Mouse (Mus musculus): ENCODE measurements at regions not wholly inside any gene's neighbourhood (a gene's known extent, or its start where the extent isn't known, plus 50 kb on each side); places are given as distances from the start of the nearest gene placed in this dataset.
A peak's percentile ranks its signal among the peaks of the same experiment; 100 is the strongest.

DNA sequence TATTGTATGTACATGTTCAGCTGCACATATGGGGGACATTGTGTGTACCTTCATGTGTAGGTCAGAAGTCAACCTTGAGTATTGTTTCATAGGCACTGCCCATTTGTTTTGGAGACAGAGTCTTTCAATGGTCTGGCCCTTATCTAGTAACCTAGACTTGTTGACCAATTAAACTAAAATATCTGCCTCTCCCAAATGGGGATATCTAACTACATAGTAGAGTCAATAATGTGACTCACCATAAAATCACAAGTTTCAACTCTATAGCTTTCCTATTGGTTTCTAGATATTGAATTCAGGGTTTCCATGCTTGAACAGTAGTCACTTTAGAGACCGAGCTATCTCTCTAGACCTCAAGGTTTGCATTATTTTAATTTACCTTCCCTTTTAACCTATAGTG, 174.0 kb upstream of the Celf2 start:
- no peak for ATAC-seq (ENCODE audit: low FRiP score, low read depth)
- Histone ChIP-seq H3K4me2 (no peak overlapping the region), H3K9me3 (no peaks in the 10 kb centered on the region), H3K9ac (no peak overlapping the region), H3K4me1 (replicated peaks) (no peaks in the 10 kb centered on the region), H3K27me3 (no peaks in the 10 kb centered on the region), H3K36me3 (no peaks in the 10 kb centered on the region), H3K27ac (replicated peaks) (no peak overlapping the region), H3K4me3 (no peak overlapping the region)
- 96% methylated on average over 1 of the region's 1 CpGs for WGBS

DNA sequence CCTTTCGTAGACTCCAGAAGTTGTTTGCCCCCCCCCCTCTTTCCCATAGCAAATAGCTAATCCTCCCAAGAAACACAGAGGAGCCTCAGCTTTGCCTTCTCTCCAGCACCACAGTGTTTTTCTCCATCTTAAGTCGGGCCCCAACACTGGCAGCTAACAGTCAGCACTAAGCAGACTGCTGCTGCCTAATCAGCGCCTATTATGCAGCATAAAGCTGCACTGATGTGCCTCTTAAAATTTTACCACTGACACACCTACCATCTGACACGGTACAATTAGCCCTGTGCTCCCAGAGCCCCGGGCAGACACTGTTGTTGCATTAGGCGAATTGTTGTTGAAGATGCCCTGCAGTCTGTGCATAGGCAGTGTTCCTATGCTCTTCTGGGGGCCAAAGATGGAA, 131.5 kb upstream of the Celf2 start:
- no peaks in the 10 kb centered on the region for H3K27me3 ChIP-seq
- no peaks in the 10 kb centered on the region for H3K4me1 ChIP-seq (replicated peaks)
- no peak overlapping the region for H3K9ac ChIP-seq
- no peaks in the 10 kb centered on the region for H3K36me3 ChIP-seq
- no peak overlapping the region for H3K4me3 ChIP-seq
- no peaks in the 10 kb centered on the region for H3K9me3 ChIP-seq
- H3K4me2 ChIP-seq = no peak overlapping the region
- ATAC-seq (ENCODE audit: low FRiP score, low read depth) = peak; percentile 30; the same call in 1 of the 2 replicates
- 65% methylated on average over 6 of the region's 6 CpGs for WGBS
- H3K27ac ChIP-seq (replicated peaks) = no peak overlapping the region

DNA sequence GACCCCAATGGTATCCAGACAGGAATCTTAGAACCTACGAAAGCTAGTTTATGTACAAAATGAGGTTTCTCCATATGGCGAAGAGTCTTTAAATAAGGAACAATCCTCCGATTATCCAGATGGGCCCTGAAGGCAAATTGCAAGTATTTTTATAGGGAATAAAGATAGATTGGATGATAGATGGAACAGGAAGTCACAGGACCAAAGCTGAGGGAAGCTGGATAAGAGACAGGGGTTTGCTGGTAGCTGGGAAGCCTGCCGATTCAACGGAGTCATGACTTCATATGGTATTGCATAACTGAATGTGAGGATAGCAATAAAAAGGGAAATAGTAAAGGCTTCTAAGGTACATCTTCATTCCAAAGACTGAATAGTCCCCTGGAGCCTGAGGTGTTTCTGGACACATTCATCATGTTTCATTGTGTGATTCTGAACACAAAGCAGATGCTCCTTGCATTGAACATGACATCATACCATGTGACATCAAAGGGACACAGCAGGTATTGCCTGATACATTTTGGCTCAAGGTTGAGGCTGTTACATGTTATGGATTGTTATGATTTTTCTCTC, 113.4 kb upstream of the Celf2 start:
- H3K9me3 ChIP-seq = no peaks in the 10 kb centered on the region
- H3K4me2 ChIP-seq = no peak overlapping the region
- no peaks in the 10 kb centered on the region for H3K4me1 ChIP-seq (replicated peaks)
- no peak overlapping the region for H3K9ac ChIP-seq
- 91% methylated on average over 5 of the region's 5 CpGs for WGBS
- no peaks in the 10 kb centered on the region for H3K36me3 ChIP-seq
- no peak overlapping the region for H3K27ac ChIP-seq (replicated peaks)
- ATAC-seq (ENCODE audit: low FRiP score, low read depth) = no peak
- no peak overlapping the region for H3K4me3 ChIP-seq
- H3K27me3 ChIP-seq = no peaks in the 10 kb centered on the region

DNA sequence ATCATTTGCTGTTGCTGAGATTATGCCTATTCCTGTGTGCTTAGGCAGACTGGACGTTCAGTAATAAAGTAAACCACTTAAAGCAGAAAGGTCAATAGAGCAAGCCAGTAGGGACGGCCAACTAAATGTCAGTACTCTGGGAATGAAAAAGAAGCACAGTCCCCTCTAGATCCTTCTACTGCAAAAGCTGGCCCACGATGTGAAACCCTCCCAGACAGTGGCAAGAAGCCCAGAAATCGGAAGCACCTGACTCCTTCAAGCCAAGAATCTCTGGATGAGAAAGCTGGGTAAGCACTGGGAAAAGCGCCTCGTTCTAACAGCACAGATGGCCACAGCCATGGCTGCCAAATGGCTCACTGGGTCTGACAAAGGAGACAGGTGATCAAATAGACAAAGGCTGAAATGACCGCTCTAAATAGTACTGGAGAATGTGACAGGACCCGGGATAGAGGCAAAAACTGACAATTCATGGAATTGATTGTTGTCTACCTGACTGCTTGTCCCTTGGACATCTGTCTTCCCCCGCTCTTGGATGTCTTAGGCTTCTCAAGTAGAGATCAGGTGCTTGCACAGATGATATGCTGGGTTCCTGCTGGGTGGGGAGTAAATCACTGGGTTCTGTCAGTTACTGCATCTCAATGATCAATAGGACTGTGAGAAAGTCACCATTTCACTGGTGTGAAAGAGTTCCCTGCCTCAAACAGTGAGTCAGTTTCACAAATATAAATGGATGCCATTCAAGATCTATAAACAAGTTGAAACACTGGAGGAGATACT, 110.7 kb upstream of the Celf2 start:
- no peaks in the 10 kb centered on the region for H3K9me3 ChIP-seq
- no peaks in the 10 kb centered on the region for H3K4me1 ChIP-seq (replicated peaks)
- H3K27me3 ChIP-seq = no peaks in the 10 kb centered on the region
- H3K4me2 ChIP-seq = no peak overlapping the region
- H3K27ac ChIP-seq (replicated peaks) = no peak overlapping the region
- no peak overlapping the region for H3K9ac ChIP-seq
- ATAC-seq (ENCODE audit: low FRiP score, low read depth) = peak; percentile 88
- no peak overlapping the region for H3K4me3 ChIP-seq
- H3K36me3 ChIP-seq = no peaks in the 10 kb centered on the region
- WGBS = 63% methylated on average over 9 of the region's 9 CpGs

DNA sequence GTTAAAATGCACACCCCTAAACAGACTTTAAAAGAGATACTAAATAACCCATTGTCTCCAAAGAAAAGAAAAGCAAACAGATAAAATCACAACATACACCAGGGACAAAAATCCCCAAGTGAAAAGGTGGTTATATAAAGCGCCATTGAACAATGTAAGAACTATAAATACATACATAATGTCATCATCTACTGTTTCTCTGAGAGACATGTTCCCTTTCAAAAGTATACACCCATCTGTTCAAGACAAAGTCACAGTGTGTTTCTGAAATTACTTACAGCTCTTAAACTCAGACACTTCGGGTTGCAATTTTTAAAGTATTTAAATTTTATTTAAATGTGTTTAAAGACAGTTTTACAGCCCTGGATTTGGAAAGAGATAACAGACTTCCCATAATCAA, 68.8 kb upstream of the Celf2 start:
- ATAC-seq (ENCODE audit: low FRiP score, low read depth) = no peak
- Histone ChIP-seq H3K9me3 (no peaks in the 10 kb centered on the region), H3K4me1 (replicated peaks) (no peaks in the 10 kb centered on the region), H3K9ac (no peak overlapping the region), H3K27me3 (no peaks in the 10 kb centered on the region), H3K27ac (replicated peaks) (no peak overlapping the region), H3K4me2 (no peak overlapping the region), H3K36me3 (no peaks in the 10 kb centered on the region), H3K4me3 (no peak overlapping the region)
- WGBS = 88% methylated on average over 2 of the region's 2 CpGs

Data from hindbrain, embryonic 15.5 days (tissue).